Mouse (Mus musculus) forebrain, embryonic 11.5 days (tissue): ENCODE measurements around the gene Pik3ip1. TPM values are rescaled to one million over a fixed set of nuclear protein-coding genes. Genes with fewer than 3 reads are reported as not detected.

Source experiments
- ATAC-seq: fragments of 200-750 bp; cut with Nextera tagmentation; replicated peaks from 2 replicates; pipeline ENCODE4 v1.8.0; 2017; ENCODE audit warnings: moderate TSS enrichment; ENCODE audit not compliant: low FRiP score
- DNase-seq: peaks from one replicate; pipeline ENCODE4 v3.0.0-alpha.2; 2017; ENCODE audit warnings: low spot score
- H3K27ac ChIP-seq: fragments of 300-500 bp; sonication (generic); 2 replicates; pipeline ENCODE4 v1.5.1; 2014; ENCODE audit warnings: low read depth, low read length
- H3K27me3 ChIP-seq: fragments of 300-500 bp; sonication (generic); 2 replicates; pipeline ENCODE4 v1.6.1; 2014; ENCODE audit warnings: mild to moderate bottlenecking, low read length, mixed read lengths; ENCODE audit not compliant: control insufficient read depth, insufficient read depth
- H3K36me3 ChIP-seq: fragments of 300-500 bp; sonication (generic); 2 replicates; pipeline ENCODE4 v1.6.1; 2014; ENCODE audit warnings: mild to moderate bottlenecking, low read length, moderate library complexity, mixed read lengths; ENCODE audit not compliant: control insufficient read depth, insufficient read depth
- H3K4me1 ChIP-seq: fragments of 300-500 bp; sonication (generic); replicated peaks from 2 replicates; pipeline ENCODE4 v1.6.1; 2014; ENCODE audit warnings: low read length, mixed read lengths; ENCODE audit not compliant: control insufficient read depth, insufficient read depth
- H3K4me2 ChIP-seq: fragments of 300-500 bp; sonication (generic); 2 replicates; pipeline ENCODE4 v1.6.1; 2014; ENCODE audit warnings: low read depth, mild to moderate bottlenecking, low read length, moderate library complexity, mixed read lengths; ENCODE audit not compliant: severe bottlenecking
- H3K4me3 ChIP-seq: fragments of 300-500 bp; sonication (generic); 2 replicates; pipeline ENCODE4 v1.5.1; 2014; ENCODE audit warnings: low read depth, low read length
- H3K9ac ChIP-seq: fragments of 300-500 bp; sonication (generic); 2 replicates; pipeline ENCODE4 v1.6.1; 2014; ENCODE audit warnings: low read length
- H3K9me3 ChIP-seq: fragments of 300-500 bp; sonication (generic); 2 replicates; pipeline ENCODE4 v1.6.1; 2016; ENCODE audit warnings: low read length, mixed read lengths; ENCODE audit not compliant: control insufficient read depth
- WGBS: fragments of 180-500 bp; shearing (Covaris S2); extraction: QIAGEN DNeasy Blood & Tissue Kit; methylation state at CpG from one replicate; pipeline ENCODE4 v1.1.7; 2014; 5-methylcytosine and 5-hydroxymethylcytosine counted together
- polyA plus RNA-seq: library from polyadenylated mRNA; unstranded; fragments of >200 nt; fragmentation: Nextera tagmentation; extraction: Ambion mirVana; gene quantifications from 2 replicates; pipeline ENCODE4 v1.2.1, GENCODE M21; 2014

The Pik3ip1 gene
- polyA plus RNA-seq, 1 experiment from 2014 or later, result 9.7 TPM

GRCm38 (mm10) chr11:3289803-3290639, 40.2 kb upstream of the Pik3ip1 start:
- Histone ChIP-seq H3K9me3 (no peaks in the 10 kb centered on the region), H3K36me3 (peaks cover 7% of the 10 kb centered on the region), H3K9ac (peak overlapping the region; percentile 99), H3K4me1 (peaks cover 18% of the 10 kb centered on the region), H3K27ac (peak overlapping the region; percentile 97), H3K27me3 (no peaks in the 10 kb centered on the region), H3K4me3 (peak overlapping the region; percentile 92), H3K4me2 (peak overlapping the region; percentile 99)
- DNase-seq (peak; percentile 94), ATAC-seq (peak; percentile 51)
- under 1% methylated on average over 84 of the region's 92 CpGs for WGBS

DNA sequence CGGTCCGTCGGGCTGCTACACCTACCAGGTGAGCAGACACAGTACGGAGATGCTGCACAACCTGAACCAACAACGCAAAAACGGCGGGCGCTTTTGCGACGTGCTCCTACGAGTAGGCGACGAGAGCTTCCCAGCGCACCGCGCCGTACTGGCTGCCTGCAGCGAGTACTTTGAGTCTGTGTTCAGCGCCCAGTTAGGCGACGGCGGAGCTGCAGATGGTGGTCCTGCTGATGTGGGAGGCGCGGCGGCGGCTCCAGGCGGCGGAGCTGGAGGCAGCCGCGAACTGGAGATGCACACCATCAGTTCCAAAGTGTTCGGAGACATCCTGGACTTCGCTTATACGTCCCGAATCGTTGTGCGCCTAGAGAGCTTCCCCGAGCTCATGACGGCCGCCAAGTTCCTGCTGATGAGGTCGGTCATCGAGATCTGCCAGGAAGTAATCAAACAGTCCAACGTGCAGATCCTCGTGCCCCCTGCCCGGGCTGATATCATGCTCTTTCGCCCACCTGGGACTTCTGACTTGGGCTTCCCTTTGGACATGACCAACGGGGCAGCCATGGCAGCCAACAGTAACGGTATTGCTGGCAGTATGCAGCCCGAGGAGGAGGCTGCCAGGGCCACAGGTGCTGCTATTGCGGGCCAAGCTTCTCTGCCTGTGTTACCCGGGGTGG, 39.4 kb upstream of the Pik3ip1 start:
- ATAC-seq (no peak), DNase-seq (no peak)
- Histone ChIP-seq H3K9me3 (no peaks in the 10 kb centered on the region), H3K36me3 (peaks cover 12% of the 10 kb centered on the region), H3K4me1 (peaks cover 24% of the 10 kb centered on the region), H3K4me2 (peak overlapping the region; percentile 99), H3K27ac (peak overlapping the region; percentile 97), H3K4me3 (peak overlapping the region; percentile 92), H3K9ac (peak overlapping the region; percentile 99), H3K27me3 (no peaks in the 10 kb centered on the region)
- WGBS, result under 1% methylated on average over 50 of the region's 50 CpGs

GRCm38 (mm10) chr11:3291311-3292061, 38.7 kb upstream of the Pik3ip1 start:
- Histone ChIP-seq H3K36me3 (peaks cover 18% of the 10 kb centered on the region), H3K4me2 (peak overlapping the region; percentile 99)
- peak; percentile 76 for DNase-seq

DNA sequence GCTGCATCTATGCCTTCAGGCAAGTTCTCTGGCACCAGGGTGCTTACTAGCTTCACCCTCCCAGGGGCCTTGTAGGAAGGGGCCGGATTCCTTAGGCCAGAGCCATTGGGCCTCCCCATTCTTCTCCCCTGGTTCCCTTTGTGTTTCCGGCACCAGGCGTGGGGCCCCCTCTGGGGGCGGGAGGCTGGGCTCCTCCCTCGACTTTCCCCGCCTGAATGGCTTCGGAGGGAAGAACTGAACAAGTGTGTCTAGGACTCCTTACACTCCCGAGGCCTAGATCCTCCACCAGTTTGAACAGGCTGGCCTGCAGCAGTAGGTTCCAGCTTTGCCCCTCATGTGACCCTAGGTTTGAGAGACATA, 38.2 kb upstream of the Pik3ip1 start:
- H3K27ac ChIP-seq, result peak overlapping the region; percentile 97
- H3K9ac ChIP-seq, result peak overlapping the region; percentile 99
- H3K9me3 ChIP-seq, result no peaks in the 10 kb centered on the region
- peaks cover 27% of the 10 kb centered on the region for H3K4me1 ChIP-seq
- H3K27me3 ChIP-seq, result no peaks in the 10 kb centered on the region
- H3K36me3 ChIP-seq, result peaks cover 24% of the 10 kb centered on the region
- H3K4me3 ChIP-seq, result peak overlapping the region; percentile 92
- peak overlapping the region; percentile 99 for H3K4me2 ChIP-seq
- DNase-seq (peak; percentile 91), ATAC-seq (peak; percentile 28)
- under 1% methylated on average over 8 of the region's 8 CpGs for WGBS

More at GRCm38 (mm10) chr11:3291311-3292061, 38.7 kb upstream of the Pik3ip1 start:
- Histone ChIP-seq H3K9ac (peak overlapping the region; percentile 99), H3K4me3 (peak overlapping the region; percentile 92), H3K4me1 (peaks cover 27% of the 10 kb centered on the region), H3K27me3 (no peaks in the 10 kb centered on the region), H3K27ac (peak overlapping the region; percentile 97), H3K9me3 (no peaks in the 10 kb centered on the region)
- ATAC-seq, result no peak
- under 1% methylated on average over 26 of the region's 26 CpGs for WGBS

GRCm38 (mm10) chr11:3292711-3293249, 37.4 kb upstream of the Pik3ip1 start:
- Histone ChIP-seq H3K27me3 (no peaks in the 10 kb centered on the region), H3K4me1 (peaks cover 25% of the 10 kb centered on the region), H3K4me2 (peak overlapping the region; percentile 99), H3K9ac (peak overlapping the region; percentile 99), H3K9me3 (no peaks in the 10 kb centered on the region), H3K4me3 (peak overlapping the region; percentile 92), H3K36me3 (peaks cover 24% of the 10 kb centered on the region), H3K27ac (peak overlapping the region; percentile 97)
- ATAC-seq (peak; percentile 66), DNase-seq (peak; percentile 93)
- under 1% methylated on average over 8 of the region's 8 CpGs for WGBS

- H3K4me1 ChIP-seq, result peaks cover 23% of the 10 kb centered on the region
- peak overlapping the region; percentile 99 for H3K9ac ChIP-seq
- 15% methylated on average over 4 of the region's 4 CpGs for WGBS
- H3K36me3 ChIP-seq, result peaks cover 26% of the 10 kb centered on the region
- peak overlapping the region; percentile 92 for H3K4me3 ChIP-seq
- no peaks in the 10 kb centered on the region for H3K9me3 ChIP-seq
- no peaks in the 10 kb centered on the region for H3K27me3 ChIP-seq
- no peak for DNase-seq
- ATAC-seq, result no peak
- peak overlapping the region; percentile 97 for H3K27ac ChIP-seq
- H3K4me2 ChIP-seq, result peak overlapping the region; percentile 99
These were observed 36.8 kb upstream of the Pik3ip1 start for GRCm38 (mm10) chr11:3293361-3293760.

GRCm38 (mm10) chr11:3294641-3295040, 35.6 kb upstream of the Pik3ip1 start:
- H3K4me3 ChIP-seq, result no peak overlapping the region
- H3K27me3 ChIP-seq, result no peaks in the 10 kb centered on the region
- H3K27ac ChIP-seq, result no peak overlapping the region
- H3K9me3 ChIP-seq, result no peaks in the 10 kb centered on the region
- H3K4me1 ChIP-seq, result peaks cover 23% of the 10 kb centered on the region
- 96% methylated on average over 2 of the region's 2 CpGs for WGBS
- DNase-seq (no peak), ATAC-seq (no peak)
- peak overlapping the region; percentile 99 for H3K9ac ChIP-seq
- peak overlapping the region; percentile 99 for H3K4me2 ChIP-seq
- H3K36me3 ChIP-seq, result peaks cover 26% of the 10 kb centered on the region

DNA sequence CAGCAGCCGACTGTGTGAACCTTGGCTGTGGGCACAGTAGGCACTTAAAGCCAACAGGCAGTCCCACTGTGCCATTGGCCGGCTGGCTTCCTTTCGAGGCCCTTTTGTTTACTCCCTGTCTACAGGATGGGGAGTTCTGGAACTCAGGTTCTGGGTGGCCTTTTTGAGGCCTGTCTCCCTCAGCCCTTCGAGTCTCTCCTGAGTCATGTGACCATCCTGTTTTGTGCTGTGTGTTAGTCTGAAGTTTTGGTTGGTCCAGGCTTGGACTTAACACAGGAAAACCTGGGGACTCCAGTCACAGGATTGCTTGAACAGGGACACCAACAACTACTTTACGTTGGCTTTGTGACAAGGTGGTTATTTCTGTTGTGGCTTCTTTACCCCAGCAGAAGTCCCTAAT, 34.1 kb upstream of the Pik3ip1 start:
- Histone ChIP-seq H3K27ac (no peak overlapping the region), H3K4me1 (peaks cover 23% of the 10 kb centered on the region), H3K36me3 (peaks cover 29% of the 10 kb centered on the region), H3K4me3 (no peak overlapping the region), H3K27me3 (no peaks in the 10 kb centered on the region), H3K9me3 (no peaks in the 10 kb centered on the region), H3K9ac (no peak overlapping the region), H3K4me2 (peak overlapping the region; percentile 21; the same call in 1 of the 2 replicates)
- 73% methylated on average over 5 of the region's 5 CpGs for WGBS
- no peak for DNase-seq
- no peak for ATAC-seq
